Mouse (Mus musculus) embryonic facial prominence, embryonic 10.5 days (tissue): Measurements from ENCODE around the gene Ncam1. TPM values are rescaled to one million over a fixed set of nuclear protein-coding genes. Genes with fewer than 3 reads are reported as not detected.

Source experiments
- DNase-seq: peaks from one replicate; pipeline ENCODE4 v3.0.0-alpha.2; 2017; ENCODE audit warnings: low spot score
- H3K27ac ChIP-seq: fragments of 300-500 bp; sonication (generic); replicated peaks from 2 replicates; pipeline ENCODE4 v1.5.1; 2016; ENCODE audit warnings: mild to moderate bottlenecking
- H3K27me3 ChIP-seq: fragments of 300-500 bp; sonication (generic); replicated peaks from 2 replicates; pipeline ENCODE4 v1.6.1; 2016; ENCODE audit warnings: low read depth, mild to moderate bottlenecking; ENCODE audit not compliant: poor library complexity, severe bottlenecking
- H3K36me3 ChIP-seq: fragments of 300-500 bp; sonication (generic); replicated peaks from 2 replicates; pipeline ENCODE4 v1.6.1; 2016; ENCODE audit warnings: mild to moderate bottlenecking, moderate library complexity
- H3K4me1 ChIP-seq: fragments of 300-500 bp; sonication (generic); 2 replicates; pipeline ENCODE4 v1.6.1; 2016
- H3K4me3 ChIP-seq: fragments of 300-500 bp; sonication (generic); 2 replicates; pipeline ENCODE4 v1.5.1; 2016; ENCODE audit warnings: mild to moderate bottlenecking, moderate library complexity
- H3K9me3 ChIP-seq: fragments of 300-500 bp; sonication (generic); 2 replicates; pipeline ENCODE4 v1.6.1; 2016; ENCODE audit warnings: mild to moderate bottlenecking
- WGBS: fragments of 180-500 bp; shearing (Covaris S2); methylation state at CpG from one replicate; pipeline ENCODE4 v1.1.7; 2016; 5-methylcytosine and 5-hydroxymethylcytosine counted together
- polyA plus RNA-seq: library from polyadenylated mRNA; unstranded; fragments of >200 nt; fragmentation: Nextera tagmentation; extraction: Ambion mirVana; gene quantifications from 2 replicates; pipeline ENCODE4 v1.2.1, GENCODE M21; 2016

Ncam1 gene
- polyA plus RNA-seq: 35.2 and 39.1 TPM in 2 replicates

GRCm38 (mm10) chr9:49798806-49799205 is at the start of gene Ncam1:
Gene Ncam1, minus strand, starts transcription at chr9:49798925.
- Histone ChIP-seq H3K9me3 (no peaks in the 10 kb centered on the region), H3K36me3 (no peaks in the 10 kb centered on the region), H3K27me3 (peaks cover 56% of the 10 kb centered on the region), H3K27ac (peak within 1 kb of the TSS; percentile 85), H3K4me3 (peak within 1 kb of the TSS; percentile 77), H3K4me1 (peaks cover 20% of the 10 kb centered on the region)
- under 1% methylated on average over 23 of the region's 23 CpGs for WGBS
- peak; percentile 98 for DNase-seq

- no peaks in the 10 kb centered on the region for H3K36me3 ChIP-seq
- DNase-seq: no peak
- no peaks in the 10 kb centered on the region for H3K27me3 ChIP-seq
- WGBS: 95% methylated on average over 1 of the region's 1 CpGs
- H3K4me1 ChIP-seq: no peaks in the 10 kb centered on the region
- H3K27ac ChIP-seq: no peak overlapping the region
- no peaks in the 10 kb centered on the region for H3K9me3 ChIP-seq
- no peak overlapping the region for H3K4me3 ChIP-seq
These were observed 35.3 kb upstream of the Ncam1 start for GRCm38 (mm10) chr9:49834013-49834412.

GRCm38 (mm10) chr9:49827671-49828070 is 28.9 kb upstream of the Ncam1 start:
- Histone ChIP-seq H3K4me1 (no peaks in the 10 kb centered on the region), H3K36me3 (no peaks in the 10 kb centered on the region)
- WGBS: 86% methylated on average over 8 of the region's 8 CpGs

GRCm38 (mm10) chr9:49816115-49816650 is 17.5 kb upstream of the Ncam1 start:
- Histone ChIP-seq H3K4me1 (peaks cover 11% of the 10 kb centered on the region), H3K27me3 (no peaks in the 10 kb centered on the region), H3K27ac (no peak overlapping the region), H3K36me3 (no peaks in the 10 kb centered on the region), H3K4me3 (no peak overlapping the region), H3K9me3 (no peaks in the 10 kb centered on the region)
- peak; percentile 23 for DNase-seq
- 75% methylated on average over 10 of the region's 10 CpGs for WGBS

More at GRCm38 (mm10) chr9:49827671-49828070, 28.9 kb upstream of the Ncam1 start:
- no peak overlapping the region for H3K4me3 ChIP-seq
- no peak overlapping the region for H3K27ac ChIP-seq
- H3K27me3 ChIP-seq: no peaks in the 10 kb centered on the region
- no peaks in the 10 kb centered on the region for H3K9me3 ChIP-seq
- DNase-seq: no peak

- DNase-seq: no peak
- Histone ChIP-seq H3K9me3 (no peaks in the 10 kb centered on the region), H3K27me3 (no peaks in the 10 kb centered on the region), H3K4me3 (no peak overlapping the region), H3K4me1 (peaks cover 11% of the 10 kb centered on the region), H3K27ac (no peak overlapping the region), H3K36me3 (no peaks in the 10 kb centered on the region)
- 90% methylated on average over 2 of the region's 2 CpGs for WGBS
These were observed 15.7 kb upstream of the Ncam1 start for GRCm38 (mm10) chr9:49814442-49814841.

GRCm38 (mm10) chr9:49803222-49803621 is 4.5 kb upstream of the Ncam1 start:
- WGBS: 63% methylated on average over 3 of the region's 3 CpGs
- no peaks in the 10 kb centered on the region for H3K9me3 ChIP-seq
- H3K4me3 ChIP-seq: no peak overlapping the region
- DNase-seq: no peak
- H3K27me3 ChIP-seq: peaks cover 35% of the 10 kb centered on the region
- H3K4me1 ChIP-seq: peaks cover 4% of the 10 kb centered on the region; the same call in 1 of the 2 replicates
- H3K36me3 ChIP-seq: no peaks in the 10 kb centered on the region
- no peak overlapping the region for H3K27ac ChIP-seq

- peak; percentile 76 for DNase-seq
- WGBS: under 1% methylated on average over 58 of the region's 58 CpGs
These were observed 729 bp downstream of the Ncam1 start for GRCm38 (mm10) chr9:49797821-49798571.

GRCm38 (mm10) chr9:49797508-49797820 is 1.3 kb downstream of the Ncam1 start:
- H3K27me3 ChIP-seq: peaks cover 51% of the 10 kb centered on the region
- DNase-seq: no peak
- H3K36me3 ChIP-seq: no peaks in the 10 kb centered on the region
- H3K27ac ChIP-seq: peak overlapping the region; percentile 85
- 1% methylated on average over 15 of the region's 15 CpGs for WGBS
- H3K4me1 ChIP-seq: peaks cover 20% of the 10 kb centered on the region
- no peaks in the 10 kb centered on the region for H3K9me3 ChIP-seq
- H3K4me3 ChIP-seq: peak overlapping the region; percentile 77

More at GRCm38 (mm10) chr9:49797821-49798571, 729 bp downstream of the Ncam1 start:
- Histone ChIP-seq H3K27ac (peak overlapping the region; percentile 85), H3K36me3 (no peaks in the 10 kb centered on the region), H3K9me3 (no peaks in the 10 kb centered on the region), H3K4me1 (peaks cover 20% of the 10 kb centered on the region), H3K4me3 (peak overlapping the region; percentile 77), H3K27me3 (peaks cover 56% of the 10 kb centered on the region)

- Histone ChIP-seq H3K4me1 (peaks cover 20% of the 10 kb centered on the region), H3K4me3 (peak overlapping the region; percentile 77), H3K36me3 (no peaks in the 10 kb centered on the region), H3K9me3 (no peaks in the 10 kb centered on the region), H3K27me3 (peaks cover 45% of the 10 kb centered on the region), H3K27ac (peak overlapping the region; percentile 85)
- peak; percentile 83 for DNase-seq
- under 1% methylated on average over 52 of the region's 52 CpGs for WGBS
These were observed 1.9 kb downstream of the Ncam1 start for GRCm38 (mm10) chr9:49796618-49797507.

- Histone ChIP-seq H3K4me1 (peaks cover 20% of the 10 kb centered on the region), H3K27ac (no peak overlapping the region), H3K9me3 (no peaks in the 10 kb centered on the region), H3K36me3 (no peaks in the 10 kb centered on the region), H3K27me3 (peaks cover 36% of the 10 kb centered on the region), H3K4me3 (no peak overlapping the region)
- no peak for DNase-seq
- WGBS: 68% methylated on average over 5 of the region's 5 CpGs
These were observed 2.8 kb downstream of the Ncam1 start for GRCm38 (mm10) chr9:49795881-49796280.

- H3K27ac ChIP-seq: no peak overlapping the region
- DNase-seq: no peak
- H3K4me3 ChIP-seq: no peak overlapping the region
- 81% methylated on average over 6 of the region's 6 CpGs for WGBS
- H3K4me1 ChIP-seq: peaks cover 16% of the 10 kb centered on the region
- H3K9me3 ChIP-seq: no peaks in the 10 kb centered on the region
- peaks cover 20% of the 10 kb centered on the region for H3K27me3 ChIP-seq
- H3K36me3 ChIP-seq: no peaks in the 10 kb centered on the region
These were observed 4.7 kb downstream of the Ncam1 start for GRCm38 (mm10) chr9:49793987-49794550.

GRCm38 (mm10) chr9:49793241-49793640 is 5.5 kb downstream of the Ncam1 start:
- no peaks in the 10 kb centered on the region for H3K9me3 ChIP-seq
- no peak for DNase-seq
- H3K4me1 ChIP-seq: peaks cover 16% of the 10 kb centered on the region
- no peaks in the 10 kb centered on the region for H3K36me3 ChIP-seq
- H3K4me3 ChIP-seq: no peak overlapping the region
- H3K27ac ChIP-seq: no peak overlapping the region; the same call in 1 of the 2 replicates
- WGBS: 73% methylated on average over 2 of the region's 2 CpGs
- H3K27me3 ChIP-seq: peaks cover 20% of the 10 kb centered on the region
